Mouse (Mus musculus) heart, adult 18-20 months (tissue): ENCODE results near the gene Hdhd5. TPM values are rescaled to one million over a fixed set of nuclear protein-coding genes. Genes with fewer than 3 reads are reported as not detected.

Experiments
- total RNA-seq, 2 experiments: library from RNA; stranded (reverse); gene quantifications; 2 replicates each; pipeline ENCODE4 v1.2.3; 2021

Hdhd5 gene
- total RNA-seq, 2 experiments from 2014 or later: 18.7 to 21.8 TPM

Other genes with a start within 250 kb of the Hdhd5 start
- not detected for gene D330020A13Rik, start 237.0 kb downstream of the Hdhd5 start, total RNA-seq
- gene B4galnt3, start 236.8 kb downstream of the Hdhd5 start, total RNA-seq: under 1 TPM; 0.20 to 0.28 TPM
- gene Kdm5a, start 167.2 kb downstream of the Hdhd5 start, total RNA-seq: 10 to 100 TPM; 28.7 to 29.9 TPM
- 1 to 10 TPM; 3.9 to 5.0 TPM for gene Ccdc77, start 166.9 kb downstream of the Hdhd5 start, total RNA-seq
- 1 to 10 TPM; 2.3 to 3.0 TPM for gene Il17ra, start 68.1 kb downstream of the Hdhd5 start, total RNA-seq
- not detected for gene Tmem121b, start 37.5 kb downstream of the Hdhd5 start, total RNA-seq
- gene Cecr2, start 135.1 kb upstream of the Hdhd5 start, total RNA-seq: 10 to 100 TPM in 1 of 2 experiments, 1 to 10 TPM in 1; 9.8 to 12.5 TPM
- gene Slc25a18, start 242.3 kb upstream of the Hdhd5 start, total RNA-seq: under 1 TPM in 1 of 2 experiments, not detected in 1; 0.21 TPM